Mouse (Mus musculus) midbrain, embryonic 13.5 days (tissue): Measurements from ENCODE around the gene Clstn2. TPM values are rescaled to one million over a fixed set of nuclear protein-coding genes. Genes with fewer than 3 reads are reported as not detected.

Experiments used
- ATAC-seq: fragments of 200-750 bp; cut with Nextera tagmentation; 2 replicates; pipeline ENCODE4 v1.8.0; 2017; ENCODE audit warnings: mild to moderate bottlenecking, moderate TSS enrichment, moderate library complexity
- H3K27ac ChIP-seq: fragments of 300-500 bp; sonication (generic); 2 replicates; pipeline ENCODE4 v1.5.1; 2015; ENCODE audit warnings: inconsistent platforms, mild to moderate bottlenecking, moderate library complexity
- H3K27me3 ChIP-seq: fragments of 300-500 bp; sonication (generic); 2 replicates; pipeline ENCODE4 v1.6.1; 2015; ENCODE audit warnings: mild to moderate bottlenecking, inconsistent platforms
- H3K36me3 ChIP-seq: fragments of 300-500 bp; sonication (generic); 2 replicates; pipeline ENCODE4 v1.6.1; 2015; ENCODE audit warnings: mild to moderate bottlenecking, inconsistent platforms
- H3K4me1 ChIP-seq: fragments of 300-500 bp; sonication (generic); replicated peaks from 2 replicates; pipeline ENCODE4 v1.6.1; 2015; ENCODE audit warnings: inconsistent platforms
- H3K4me2 ChIP-seq: fragments of 300-500 bp; sonication (generic); replicated peaks from 2 replicates; pipeline ENCODE4 v1.6.1; 2015; ENCODE audit warnings: moderate library complexity, mild to moderate bottlenecking, inconsistent platforms
- H3K4me3 ChIP-seq: fragments of 300-500 bp; sonication (generic); replicated peaks from 2 replicates; pipeline ENCODE4 v1.5.1; 2015; ENCODE audit warnings: mild to moderate bottlenecking, inconsistent platforms
- H3K9ac ChIP-seq: fragments of 300-500 bp; sonication (generic); replicated peaks from 2 replicates; pipeline ENCODE4 v1.6.1; 2015; ENCODE audit warnings: mild to moderate bottlenecking, inconsistent platforms
- H3K9me3 ChIP-seq: fragments of 300-500 bp; sonication (generic); 2 replicates; pipeline ENCODE4 v1.6.1; 2016; ENCODE audit warnings: mild to moderate bottlenecking, inconsistent platforms
- WGBS: fragments of 180-500 bp; shearing (Covaris S2); methylation state at CpG from one replicate; pipeline ENCODE4 v1.1.7; 2015; 5-methylcytosine and 5-hydroxymethylcytosine counted together
- polyA plus RNA-seq: library from polyadenylated mRNA; unstranded; fragments of >200 nt; fragmentation: Nextera tagmentation; extraction: Ambion mirVana; gene quantifications from 2 replicates; pipeline ENCODE4 v1.2.1, GENCODE M21; 2015

The Clstn2 gene
- polyA plus RNA-seq, 1 experiment from 2014 or later: 5.0 TPM

DNA sequence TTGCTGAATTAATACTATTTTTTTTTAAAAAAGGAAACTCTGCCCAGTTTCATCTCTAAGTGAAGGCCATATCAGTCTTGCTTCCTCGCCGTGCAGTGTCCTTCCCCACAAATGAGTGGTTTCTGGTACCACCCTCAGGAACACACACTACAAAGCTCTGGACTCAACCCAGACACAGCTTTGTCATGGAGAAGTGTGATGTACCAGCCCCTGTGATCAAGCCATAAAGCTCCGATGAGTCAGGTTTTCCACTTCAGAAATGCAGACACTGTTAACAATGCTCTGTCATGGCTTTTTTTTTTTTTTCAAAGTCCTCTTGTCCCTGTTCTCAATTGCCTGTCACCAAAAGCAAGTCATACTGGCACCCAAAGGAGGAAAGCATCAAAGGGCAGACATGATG lies 507.4 kb downstream of the Clstn2 start:
- H3K27me3 ChIP-seq: no peaks in the 10 kb centered on the region
- H3K36me3 ChIP-seq: no peaks in the 10 kb centered on the region
- WGBS: 89% methylated on average over 3 of the region's 3 CpGs
- H3K4me2 ChIP-seq: no peak overlapping the region
- no peak for ATAC-seq
- no peak overlapping the region for H3K4me3 ChIP-seq
- no peaks in the 10 kb centered on the region for H3K9me3 ChIP-seq
- no peak overlapping the region for H3K27ac ChIP-seq
- H3K4me1 ChIP-seq: 0 out of 2 replicates have a peak, but pooled peaks cover 4% of the 10 kb centered on the region
- no peak overlapping the region for H3K9ac ChIP-seq

DNA sequence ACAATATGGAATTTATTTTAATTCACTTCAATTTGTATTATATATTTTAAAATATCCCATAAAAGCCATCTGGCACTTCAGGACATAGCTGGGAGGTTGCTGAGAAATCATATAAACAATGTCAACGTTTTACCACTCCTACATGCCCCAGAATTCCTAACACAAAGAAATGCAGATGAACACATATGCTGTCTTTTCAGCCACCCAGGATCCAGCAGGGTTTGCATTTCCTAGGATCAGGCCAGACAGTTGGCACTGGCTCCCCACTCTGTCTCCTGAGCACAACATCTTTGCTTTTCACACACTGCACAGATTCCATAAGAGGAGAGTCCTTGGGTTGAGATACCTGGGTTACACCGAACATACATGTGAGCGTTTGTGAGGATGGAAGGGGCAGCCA lies 508.1 kb downstream of the Clstn2 start:
- Histone ChIP-seq H3K4me1 (0 out of 2 replicates have a peak, but pooled peaks cover 4% of the 10 kb centered on the region), H3K27ac (0 out of 2 replicates have a peak overlapping the region, but pooled peaks have one; percentile 5), H3K9me3 (no peaks in the 10 kb centered on the region), H3K4me2 (no peak overlapping the region), H3K4me3 (no peak overlapping the region), H3K27me3 (no peaks in the 10 kb centered on the region), H3K9ac (no peak overlapping the region), H3K36me3 (no peaks in the 10 kb centered on the region)
- 83% methylated on average over 3 of the region's 3 CpGs for WGBS
- ATAC-seq: no peak

DNA sequence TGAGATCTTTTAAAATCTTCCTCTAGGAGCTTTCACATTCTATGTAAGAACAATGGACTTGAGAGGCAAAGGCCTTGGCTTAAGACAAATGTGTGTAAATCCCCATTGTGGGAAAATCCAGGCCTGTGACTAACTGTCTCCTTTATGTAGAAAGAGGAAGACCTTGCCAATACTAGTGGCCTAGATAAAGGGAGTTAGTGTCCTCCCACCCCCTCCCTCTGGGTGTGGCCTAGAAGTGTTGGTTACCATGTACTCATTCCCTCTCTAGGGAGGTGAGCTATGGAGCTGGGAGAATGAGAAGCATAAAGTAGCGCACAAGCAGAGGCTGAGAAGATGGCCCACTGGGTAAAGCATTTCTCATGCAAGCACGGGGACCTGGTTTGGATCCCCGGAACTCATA lies 512.2 kb downstream of the Clstn2 start:
- Histone ChIP-seq H3K27me3 (no peaks in the 10 kb centered on the region), H3K27ac (no peak overlapping the region), H3K4me3 (no peak overlapping the region), H3K9ac (no peak overlapping the region), H3K4me2 (no peak overlapping the region), H3K36me3 (no peaks in the 10 kb centered on the region), H3K4me1 (no peaks in the 10 kb centered on the region), H3K9me3 (no peaks in the 10 kb centered on the region)
- ATAC-seq: no peak
- 93% methylated on average over 3 of the region's 3 CpGs for WGBS

DNA sequence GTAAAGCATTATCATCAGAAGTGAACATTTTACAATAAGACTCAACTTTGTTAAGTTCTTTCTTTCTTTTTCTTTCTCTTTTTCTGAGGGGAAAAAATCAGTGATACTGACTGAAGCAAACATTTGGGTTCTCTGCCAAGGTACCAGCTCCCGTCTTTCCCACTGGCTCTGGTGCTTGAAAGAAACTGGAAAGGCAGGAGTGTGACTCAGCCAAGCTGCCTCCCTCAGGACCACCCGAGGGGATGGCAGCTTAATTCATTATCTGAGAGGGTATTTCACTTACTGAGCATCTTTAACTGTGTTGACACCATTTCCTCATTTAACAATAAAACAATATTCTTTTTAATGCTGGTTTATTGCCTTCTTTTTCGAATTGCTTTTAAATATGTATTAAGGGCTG lies 516.0 kb downstream of the Clstn2 start:
- 67% methylated on average over 3 of the region's 3 CpGs for WGBS
- no peak for ATAC-seq
- H3K4me2 ChIP-seq: no peak overlapping the region
- H3K4me1 ChIP-seq: no peaks in the 10 kb centered on the region
- no peak overlapping the region for H3K9ac ChIP-seq
- H3K4me3 ChIP-seq: no peak overlapping the region
- no peak overlapping the region for H3K27ac ChIP-seq
- no peaks in the 10 kb centered on the region for H3K9me3 ChIP-seq
- no peaks in the 10 kb centered on the region for H3K27me3 ChIP-seq
- no peaks in the 10 kb centered on the region for H3K36me3 ChIP-seq

DNA sequence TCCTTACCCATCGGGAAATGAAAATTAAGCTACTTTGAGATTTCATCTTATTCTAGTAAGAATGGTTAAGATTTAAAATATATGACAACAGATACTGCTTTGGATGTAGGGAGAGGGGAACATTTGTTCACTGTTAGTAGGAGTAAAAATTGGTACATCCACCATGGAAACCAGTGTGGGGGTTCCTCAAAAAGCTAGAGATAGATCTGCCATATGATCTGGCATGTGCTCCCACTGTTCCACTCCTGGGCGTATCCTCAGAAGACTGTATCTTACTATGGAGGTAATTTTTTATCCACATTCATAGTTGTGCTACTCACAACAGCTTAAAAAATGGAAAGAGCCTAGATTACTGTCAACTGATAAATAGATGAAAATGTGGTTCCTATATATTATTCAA lies 518.3 kb downstream of the Clstn2 start:
- Histone ChIP-seq H3K4me1 (no peaks in the 10 kb centered on the region), H3K27ac (no peak overlapping the region), H3K9me3 (no peaks in the 10 kb centered on the region), H3K4me3 (no peak overlapping the region), H3K36me3 (no peaks in the 10 kb centered on the region), H3K27me3 (no peaks in the 10 kb centered on the region), H3K9ac (no peak overlapping the region), H3K4me2 (no peak overlapping the region)
- WGBS: 91% methylated on average over 2 of the region's 2 CpGs
- ATAC-seq: no peak

DNA sequence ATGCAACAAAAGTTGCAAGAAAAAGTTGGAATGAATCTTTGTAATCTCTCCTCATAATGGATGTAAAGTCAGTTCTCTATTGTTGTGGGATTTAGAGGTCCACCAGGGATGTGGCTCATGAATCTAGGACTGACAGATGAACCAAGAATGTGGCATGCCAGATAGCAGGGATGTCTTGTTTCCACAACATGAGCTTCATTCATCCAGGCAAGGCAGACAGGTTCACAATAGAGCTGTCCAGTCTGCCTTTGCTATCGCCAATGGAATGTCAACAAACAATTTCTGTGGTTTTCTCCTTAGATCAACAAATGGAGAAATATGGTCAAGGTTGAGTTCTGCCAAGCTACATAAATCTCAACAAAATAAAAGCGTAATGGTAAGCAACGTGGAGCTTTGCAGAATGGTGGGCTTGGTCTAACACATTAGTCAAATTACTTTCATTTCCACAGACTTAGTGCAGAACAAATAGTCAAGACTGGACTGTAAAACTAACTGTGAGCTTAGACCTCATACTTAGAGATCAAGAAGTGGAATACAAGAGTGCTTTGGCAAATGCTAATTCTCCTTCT lies 520.6 kb downstream of the Clstn2 start:
- Histone ChIP-seq H3K9me3 (no peaks in the 10 kb centered on the region), H3K4me1 (no peaks in the 10 kb centered on the region), H3K27ac (no peak overlapping the region), H3K4me3 (no peak overlapping the region), H3K4me2 (no peak overlapping the region), H3K27me3 (no peaks in the 10 kb centered on the region), H3K9ac (no peak overlapping the region), H3K36me3 (no peaks in the 10 kb centered on the region)
- ATAC-seq: no peak
- 77% methylated on average over 3 of the region's 3 CpGs for WGBS

DNA sequence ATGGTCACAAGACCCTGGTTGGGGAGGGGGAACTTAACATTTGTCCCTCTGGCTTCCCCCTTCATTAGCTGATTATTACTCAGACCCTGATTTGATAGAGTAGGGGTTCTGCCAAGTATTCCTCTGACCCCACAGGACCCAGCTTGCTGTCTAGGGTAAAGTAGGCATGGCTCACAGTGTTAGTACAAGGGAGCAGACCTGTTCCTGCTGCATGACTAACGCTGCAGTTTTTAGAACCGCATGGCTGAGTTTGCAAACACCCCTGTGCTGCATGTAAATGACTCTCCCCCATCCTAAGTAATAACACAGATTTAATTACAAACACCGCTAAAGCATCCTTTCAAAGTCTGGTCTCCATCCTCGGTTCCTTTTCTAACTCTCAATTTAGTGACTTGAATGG lies 531.6 kb downstream of the Clstn2 start:
- Histone ChIP-seq H3K27ac (no peak overlapping the region), H3K4me2 (no peak overlapping the region)

DNA sequence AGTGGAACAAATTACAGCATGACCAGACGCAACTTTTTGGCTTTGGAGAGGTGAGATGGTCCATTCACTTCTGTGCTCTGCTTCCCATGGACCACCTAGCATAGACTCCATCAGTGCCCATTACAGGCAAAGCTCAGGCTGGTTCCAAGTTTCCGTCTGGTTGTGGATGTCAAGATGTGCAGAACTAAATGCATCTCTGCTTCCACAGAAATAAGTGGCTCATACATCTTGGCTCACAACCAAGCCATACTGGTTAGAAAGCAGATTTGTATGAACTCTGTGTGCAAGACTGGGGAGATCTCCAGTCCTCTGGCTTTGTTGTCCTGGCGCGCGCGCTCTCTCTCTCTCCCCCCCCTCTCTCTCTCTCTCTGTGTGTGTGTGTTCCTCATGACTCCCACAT lies 537.9 kb downstream of the Clstn2 start:
- Histone ChIP-seq H3K27ac (no peak overlapping the region), H3K27me3 (no peaks in the 10 kb centered on the region), H3K4me3 (no peak overlapping the region), H3K9ac (no peak overlapping the region), H3K36me3 (no peaks in the 10 kb centered on the region), H3K4me2 (no peak overlapping the region), H3K4me1 (no peaks in the 10 kb centered on the region), H3K9me3 (no peaks in the 10 kb centered on the region)
- WGBS: 94% methylated on average over 6 of the region's 6 CpGs
- ATAC-seq: no peak

More for the DNA sequence above, 531.6 kb downstream of the Clstn2 start:
- ATAC-seq: no peak
- no peaks in the 10 kb centered on the region for H3K36me3 ChIP-seq
- H3K9me3 ChIP-seq: no peaks in the 10 kb centered on the region
- H3K4me3 ChIP-seq: no peak overlapping the region
- H3K9ac ChIP-seq: no peak overlapping the region
- no peaks in the 10 kb centered on the region for H3K4me1 ChIP-seq
- no peaks in the 10 kb centered on the region for H3K27me3 ChIP-seq
- 62% methylated on average over 4 of the region's 4 CpGs for WGBS

DNA sequence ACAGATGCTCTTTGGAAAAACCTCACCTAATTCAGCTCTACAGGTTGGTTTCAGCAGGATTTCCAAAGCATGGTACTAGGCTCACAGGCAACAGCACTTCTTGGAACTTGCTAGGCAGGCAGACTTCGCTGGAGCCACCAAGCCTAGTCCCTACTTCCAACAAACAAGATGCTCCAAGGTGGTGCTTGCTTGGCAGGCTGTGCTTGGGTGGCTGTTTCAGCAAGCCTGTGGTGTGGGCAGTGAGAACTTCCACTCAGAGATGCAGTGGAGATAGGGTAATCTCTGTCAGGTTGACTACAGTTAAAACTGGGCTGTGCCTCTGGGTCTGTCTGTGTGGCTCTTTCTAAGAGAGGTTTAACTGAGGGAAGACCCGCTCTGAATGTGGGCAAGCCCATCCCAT lies 541.4 kb downstream of the Clstn2 start:
- Histone ChIP-seq H3K27ac (no peak overlapping the region), H3K4me2 (no peak overlapping the region), H3K4me3 (no peak overlapping the region), H3K36me3 (no peaks in the 10 kb centered on the region), H3K9ac (no peak overlapping the region), H3K27me3 (no peaks in the 10 kb centered on the region), H3K4me1 (no peaks in the 10 kb centered on the region), H3K9me3 (no peaks in the 10 kb centered on the region)
- no peak for ATAC-seq
- 83% methylated on average over 2 of the region's 2 CpGs for WGBS

DNA sequence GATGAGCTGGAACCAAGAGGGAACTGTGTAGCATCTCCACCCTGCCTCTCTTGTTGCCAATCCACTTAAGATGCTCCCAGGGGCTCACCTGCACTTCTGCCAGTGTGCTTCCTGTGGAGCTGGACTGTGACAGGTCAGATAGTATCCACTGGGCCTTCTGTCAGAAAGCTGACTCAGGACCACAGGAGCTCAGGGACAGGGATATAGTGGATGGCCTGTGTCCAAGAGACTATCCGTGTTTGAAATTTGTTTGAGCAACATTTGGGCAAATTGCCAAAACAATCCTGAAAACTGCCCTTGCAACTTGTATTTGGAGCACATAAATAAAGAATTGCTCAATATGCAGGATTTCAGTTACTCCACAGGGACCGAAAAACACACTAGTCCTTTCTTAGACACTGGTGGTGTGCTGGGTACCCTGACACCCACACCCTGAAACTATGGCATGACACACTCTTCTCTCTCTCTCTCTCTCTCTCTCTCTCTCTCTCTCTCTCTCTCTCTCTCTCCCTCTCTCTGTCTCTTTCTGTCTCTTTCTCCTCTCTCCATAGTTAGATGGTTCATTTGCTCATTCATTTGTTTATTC lies 542.3 kb downstream of the Clstn2 start:
- H3K36me3 ChIP-seq: no peaks in the 10 kb centered on the region
- no peaks in the 10 kb centered on the region for H3K4me1 ChIP-seq
- H3K9me3 ChIP-seq: no peaks in the 10 kb centered on the region
- ATAC-seq: no peak
- WGBS: 70% methylated on average over 2 of the region's 2 CpGs
- no peaks in the 10 kb centered on the region for H3K27me3 ChIP-seq
- no peak overlapping the region for H3K4me3 ChIP-seq
- no peak overlapping the region for H3K27ac ChIP-seq
- H3K4me2 ChIP-seq: no peak overlapping the region
- no peak overlapping the region for H3K9ac ChIP-seq

DNA sequence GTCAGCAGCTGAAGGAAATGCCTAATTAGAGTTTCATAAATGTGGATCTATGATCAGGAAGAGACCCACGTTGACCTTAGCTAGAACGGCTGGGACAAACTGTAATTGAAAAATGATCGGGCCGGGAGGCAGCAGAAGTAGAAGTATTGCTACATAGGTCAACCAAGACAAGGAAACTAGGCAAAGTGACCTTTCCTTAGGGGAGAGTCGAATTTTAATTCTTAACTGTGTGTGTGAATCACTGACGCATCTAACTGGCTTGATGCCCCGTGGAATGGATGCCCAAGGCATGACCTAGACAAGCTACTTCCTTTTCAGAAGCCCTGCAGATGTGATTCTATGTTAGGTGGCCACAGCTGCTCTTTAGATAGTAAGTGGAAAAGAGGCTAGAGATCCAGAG lies 546.2 kb downstream of the Clstn2 start:
- no peaks in the 10 kb centered on the region for H3K4me1 ChIP-seq
- 87% methylated on average over 7 of the region's 7 CpGs for WGBS
- no peaks in the 10 kb centered on the region for H3K36me3 ChIP-seq
- H3K27me3 ChIP-seq: no peaks in the 10 kb centered on the region
- ATAC-seq: no peak
- no peak overlapping the region for H3K4me2 ChIP-seq
- no peak overlapping the region for H3K27ac ChIP-seq
- H3K4me3 ChIP-seq: no peak overlapping the region
- H3K9me3 ChIP-seq: no peaks in the 10 kb centered on the region
- no peak overlapping the region for H3K9ac ChIP-seq

DNA sequence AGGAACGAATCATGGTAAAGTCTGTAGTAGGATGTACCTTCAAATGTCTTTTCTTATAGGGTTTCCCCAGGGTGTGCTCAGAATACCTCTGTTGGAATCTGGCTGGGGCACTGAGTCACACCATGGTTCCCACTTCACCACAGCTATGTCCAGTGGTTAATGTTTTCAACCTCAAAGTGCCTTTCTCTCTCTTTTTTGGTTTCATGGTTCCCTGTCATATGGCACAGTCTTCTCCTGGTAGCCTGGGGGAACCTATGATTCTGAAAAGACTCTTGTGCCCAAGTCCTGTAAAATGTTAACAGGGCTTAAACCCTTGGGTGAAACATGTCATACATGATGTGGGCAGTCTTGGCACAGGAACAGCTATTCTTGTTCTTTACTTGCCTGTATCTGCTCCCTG lies 551.8 kb downstream of the Clstn2 start:
- Histone ChIP-seq H3K4me3 (no peak overlapping the region), H3K27me3 (no peaks in the 10 kb centered on the region), H3K9me3 (no peaks in the 10 kb centered on the region), H3K27ac (no peak overlapping the region), H3K9ac (no peak overlapping the region), H3K4me1 (peaks cover 5% of the 10 kb centered on the region; the same call in 1 of the 2 replicates), H3K36me3 (no peaks in the 10 kb centered on the region), H3K4me2 (no peak overlapping the region)
- no peak for ATAC-seq
- WGBS: 57% methylated on average over 1 of the region's 1 CpGs

DNA sequence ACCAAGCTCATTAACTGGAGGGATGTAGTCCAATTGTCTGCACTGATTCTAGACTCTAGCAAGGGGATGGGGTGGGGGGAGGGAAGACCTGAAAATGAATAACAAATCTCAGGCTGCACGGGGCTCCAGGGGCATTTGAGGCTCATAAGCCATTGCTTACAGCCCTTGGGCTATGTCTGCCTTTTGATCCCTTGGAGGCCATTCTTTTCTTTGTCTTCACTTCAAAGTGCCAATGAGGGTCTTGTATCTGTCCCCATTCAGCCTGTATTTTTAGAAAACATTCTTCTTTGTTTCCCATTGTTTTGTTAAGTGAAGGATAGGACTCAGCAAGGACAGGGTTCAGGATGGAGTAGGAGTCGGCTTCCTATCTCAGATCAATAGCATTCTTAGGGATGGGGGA lies 556.0 kb downstream of the Clstn2 start:
- Histone ChIP-seq H3K4me1 (peaks cover 5% of the 10 kb centered on the region; the same call in 1 of the 2 replicates), H3K4me3 (no peak overlapping the region), H3K4me2 (no peak overlapping the region), H3K9me3 (no peaks in the 10 kb centered on the region), H3K27ac (no peak overlapping the region), H3K9ac (no peak overlapping the region), H3K27me3 (no peaks in the 10 kb centered on the region), H3K36me3 (no peaks in the 10 kb centered on the region)
- ATAC-seq: no peak
- WGBS: 20% methylated on average over 2 of the region's 2 CpGs
